Mouse (Mus musculus) gastrocnemius, postnatal 14 days (tissue): ENCODE measurements around the gene Wdfy4. TPM values are rescaled to one million over a fixed set of nuclear protein-coding genes. Genes with fewer than 3 reads are reported as not detected.

Experiments
- DNase-seq: peaks from one replicate; pipeline ENCODE4 v3.0.0; 2021; ENCODE audit warnings: mixed read lengths
- intact Hi-C: fragments of 180-260 bp; cut with DNase I; formaldehyde crosslinking; loops from one replicate; pipeline ENCODE4 v1.15.1; 2025; ENCODE audit warnings: low total_unique reads
- total RNA-seq, 2 experiments: library from RNA; stranded (reverse); gene quantifications; 2 replicates each; pipeline ENCODE4 v1.2.3; 2021

Wdfy4 gene
- total RNA-seq, 2 experiments from 2014 or later: 1.0 to 2.1 TPM

- DNase-seq: no peak
- intact Hi-C loops: no loop called here
These were observed 180.2 kb downstream of the Wdfy4 start for GRCm38 (mm10) chr14:33005114-33005513.

GRCm38 (mm10) chr14:33000112-33000979 is 185.0 kb downstream of the Wdfy4 start:
- no peak for DNase-seq
- intact Hi-C loops: no loop called here

GRCm38 (mm10) chr14:32999511-32999910 is 185.8 kb downstream of the Wdfy4 start:
- intact Hi-C loops: no loop called here
- DNase-seq: no peak

GRCm38 (mm10) chr14:32994954-32995636 is 190.2 kb downstream of the Wdfy4 start:
- intact Hi-C loops: no loop called here
- peak; percentile 25 for DNase-seq

GRCm38 (mm10) chr14:32991082-32991481 is 194.2 kb downstream of the Wdfy4 start, which contains the start of gene Lrrc18:
Gene Lrrc18, plus strand, starts transcription at chr14:32991382.
- intact Hi-C loops: no loop called here

GRCm38 (mm10) chr14:32986659-32987058 is 198.6 kb downstream of the Wdfy4 start:
- intact Hi-C loops: no loop called here
- DNase-seq: no peak

More at GRCm38 (mm10) chr14:32991082-32991481, 194.2 kb downstream of the Wdfy4 start, which contains the start of gene Lrrc18:
- no peak for DNase-seq

GRCm38 (mm10) chr14:32984176-32984738 is 201.1 kb downstream of the Wdfy4 start:
- intact Hi-C loops: no loop called here
- DNase-seq: no peak

GRCm38 (mm10) chr14:32970700-32971099 is 214.6 kb downstream of the Wdfy4 start:
- DNase-seq: no peak
- intact Hi-C loops: no loop called here

- intact Hi-C loops: loop anchor here (5.0 to 10.0 kb wide), 2 partner anchors 192 to 360 kb away; no protein-coding TSS in a partner anchor
These were observed 220.6 kb downstream of the Wdfy4 start for GRCm38 (mm10) chr14:32964742-32965141.

GRCm38 (mm10) chr14:32960481-32960880 is 224.8 kb downstream of the Wdfy4 start:
- DNase-seq: peak; percentile 67
- intact Hi-C loops: loop anchor here (5.0 to 10.0 kb wide), 2 partner anchors 188 to 356 kb away; no protein-coding TSS in a partner anchor

More at GRCm38 (mm10) chr14:32964742-32965141, 220.6 kb downstream of the Wdfy4 start:
- no peak for DNase-seq

GRCm38 (mm10) chr14:32958671-32959070 is 226.6 kb downstream of the Wdfy4 start:
- intact Hi-C loops: no loop called here

GRCm38 (mm10) chr14:32956486-32956885 is 228.8 kb downstream of the Wdfy4 start:
- DNase-seq: peak; percentile 65
- intact Hi-C loops: no loop called here

More at GRCm38 (mm10) chr14:32958671-32959070, 226.6 kb downstream of the Wdfy4 start:
- DNase-seq: no peak

- intact Hi-C loops: no loop called here
These were observed 234.7 kb downstream of the Wdfy4 start for GRCm38 (mm10) chr14:32950312-32951301.

GRCm38 (mm10) chr14:32947512-32947911 is 237.8 kb downstream of the Wdfy4 start:
- intact Hi-C loops: no loop called here
- DNase-seq: no peak

More at GRCm38 (mm10) chr14:32950312-32951301, 234.7 kb downstream of the Wdfy4 start:
- DNase-seq: peak; percentile 86

- intact Hi-C loops: no loop called here
- DNase-seq: no peak
These were observed 246.1 kb downstream of the Wdfy4 start for GRCm38 (mm10) chr14:32939217-32939616.

GRCm38 (mm10) chr14:32934064-32934463 is 251.2 kb downstream of the Wdfy4 start:
- no peak for DNase-seq
- intact Hi-C loops: no loop called here

GRCm38 (mm10) chr14:32932220-32932619 is 253.1 kb downstream of the Wdfy4 start:
- intact Hi-C loops: no loop called here

GRCm38 (mm10) chr14:32931709-32932108 is 253.6 kb downstream of the Wdfy4 start:
- no peak for DNase-seq
- intact Hi-C loops: no loop called here

More at GRCm38 (mm10) chr14:32932220-32932619, 253.1 kb downstream of the Wdfy4 start:
- DNase-seq: no peak

- DNase-seq: no peak
- intact Hi-C loops: no loop called here
These were observed 261.4 kb downstream of the Wdfy4 start for GRCm38 (mm10) chr14:32923871-32924270.
